Comparison of ENCODE assay signal across 22 mouse cellular contexts in the genomic region with DNA sequence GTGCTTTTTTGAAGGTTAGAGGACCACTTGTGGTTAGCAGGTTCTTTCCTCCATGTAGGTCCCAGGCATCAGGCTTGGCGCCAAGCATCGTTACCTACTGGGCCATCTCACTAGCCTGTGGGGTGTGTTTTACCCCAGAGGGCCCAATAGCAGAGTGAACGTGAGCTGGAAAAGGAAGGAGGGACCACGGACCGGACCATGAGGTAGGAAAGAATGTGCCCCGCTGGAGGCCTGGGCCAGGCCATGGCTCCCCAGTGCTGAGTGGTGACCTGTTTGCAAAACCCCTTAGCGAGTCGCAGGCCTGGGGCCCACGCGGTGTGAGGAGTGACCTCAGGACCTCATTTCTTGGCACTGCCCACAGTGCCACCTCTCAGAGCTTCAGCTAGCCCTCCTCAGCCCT. TPM values are rescaled to one million over a fixed set of nuclear protein-coding genes. Genes with fewer than 3 reads are reported as not detected.
DNase-seq lines count a peak whose midpoint lies in the region; ATAC-seq and TF ChIP-seq lines count a peak whose summit lies in the region.
"Had no signal": no experiment of that assay in that cellular context is flagged by ENCODE, and none has a peak within 500 bp of the region (broad histone marks: within the 10 kb centered on the region; RNA-seq: fewer than 3 reads in every experiment).

No protein-coding gene starts in this region.

- no peak for ATAC-seq in kidney, embryonic 14.5 days (ENCODE audit: low FRiP score, low TSS enrichment)
- 0 out of 2 replicates have a peak, but pooled peaks have one; percentile 33 for ATAC-seq in midbrain, embryonic 16.5 days
- no peak for ATAC-seq in midbrain, embryonic 14.5 days (ENCODE audit: low FRiP score, low TSS enrichment)
- ATAC-seq: forebrain, postnatal 0 days had no signal

- H3K4me1 ChIP-seq in kidney, adult 2 months (ENCODE audit: control insufficient read depth, insufficient read depth, low read length): peaks cover 2% of the 10 kb centered on the region; the same call in 1 of the 2 replicates
- peaks cover 6% of the 10 kb centered on the region; the same call in 1 of the 2 replicates for H3K4me1 ChIP-seq in kidney, embryonic 14.5 days (ENCODE audit: control insufficient read depth, insufficient read depth, low read length)
- H3K4me1 ChIP-seq in midbrain, embryonic 16.5 days (ENCODE audit: control insufficient read depth, insufficient read depth, low read length): peaks cover 3% of the 10 kb centered on the region; the same call in 1 of the 2 replicates
- H3K4me1 ChIP-seq in midbrain, embryonic 14.5 days (ENCODE audit: control insufficient read depth, insufficient read depth, low read length): no peaks in the 10 kb centered on the region

- no peak overlapping the region for H3K27ac ChIP-seq in kidney, adult 2 months (ENCODE audit: insufficient read depth, low read depth, low read length)
- no peak overlapping the region for H3K27ac ChIP-seq in kidney, embryonic 14.5 days (ENCODE audit: low read depth, low read length)
- no peak overlapping the region for H3K27ac ChIP-seq in midbrain, embryonic 16.5 days (ENCODE audit: low read length)
- no peak overlapping the region for H3K27ac ChIP-seq in midbrain, embryonic 14.5 days (replicated peaks; ENCODE audit: low read depth, low read length)
- H3K27ac ChIP-seq: embryonic facial prominence, embryonic 12.5 days; heart, embryonic 13.5 days; hindbrain, embryonic 13.5 days; kidney, postnatal 0 days; liver, embryonic 13.5 days had no signal

- H3K36me3 ChIP-seq in kidney, adult 2 months (ENCODE audit: control insufficient read depth, insufficient read depth, low read length): no peaks in the 10 kb centered on the region; the same call in 1 of the 2 replicates
- H3K36me3 ChIP-seq in kidney, embryonic 14.5 days (ENCODE audit: control insufficient read depth, insufficient read depth, low read length): peaks cover 65% of the 10 kb centered on the region
- H3K36me3 ChIP-seq in midbrain, embryonic 16.5 days (ENCODE audit: control insufficient read depth, insufficient read depth, low read length): peaks cover 22% of the 10 kb centered on the region
- peaks cover 49% of the 10 kb centered on the region for H3K36me3 ChIP-seq in midbrain, embryonic 14.5 days (ENCODE audit: control insufficient read depth, insufficient read depth, low read length)

- no peak for TF ChIP-seq CTCF in kidney, adult 2 months (conservative IDR thresholded peaks at IDR 0.05; ENCODE audit: insufficient read depth, insufficient read length, low read depth, low read length)

- no peaks in the 10 kb centered on the region for H3K27me3 ChIP-seq in kidney, adult 2 months (replicated peaks; ENCODE audit: control insufficient read depth, insufficient read depth, low read length)
- H3K27me3 ChIP-seq in kidney, embryonic 14.5 days (ENCODE audit: control insufficient read depth, insufficient read depth, low read length): no peaks in the 10 kb centered on the region
- H3K27me3 ChIP-seq in midbrain, embryonic 16.5 days (ENCODE audit: control insufficient read depth, insufficient read depth, low read depth, low read length): no peaks in the 10 kb centered on the region
- no peaks in the 10 kb centered on the region for H3K27me3 ChIP-seq in midbrain, embryonic 14.5 days (ENCODE audit: control insufficient read depth, insufficient read depth, low read length)
- H3K27me3 ChIP-seq: embryonic facial prominence, embryonic 12.5 days; heart, embryonic 13.5 days; hindbrain, embryonic 13.5 days; liver, embryonic 13.5 days had no signal

- 79% methylated on average over 10 of the region's 10 CpGs for WGBS in kidney, adult 2 months
- 92% methylated on average over 10 of the region's 10 CpGs for WGBS in kidney, embryonic 14.5 days
- WGBS in midbrain, embryonic 16.5 days: 93% methylated on average over 10 of the region's 10 CpGs
- 89% methylated on average over 10 of the region's 10 CpGs for WGBS in midbrain, embryonic 14.5 days

- H3K9ac ChIP-seq in kidney, embryonic 14.5 days (ENCODE audit: low read depth, low read length): no peak overlapping the region
- no peak overlapping the region for H3K9ac ChIP-seq in midbrain, embryonic 16.5 days (ENCODE audit: low read depth, low read length)
- H3K9ac ChIP-seq in midbrain, embryonic 14.5 days (replicated peaks; ENCODE audit: low read length): no peak overlapping the region
- H3K9ac ChIP-seq: embryonic facial prominence, embryonic 12.5 days; forebrain, postnatal 0 days; heart, embryonic 13.5 days; hindbrain, embryonic 13.5 days; liver, embryonic 13.5 days had no signal

- H3K4me2 ChIP-seq in kidney, embryonic 14.5 days (replicated peaks; ENCODE audit: low read depth, low read length): no peak overlapping the region
- no peak overlapping the region for H3K4me2 ChIP-seq in midbrain, embryonic 16.5 days (ENCODE audit: low read length)
- H3K4me2 ChIP-seq in midbrain, embryonic 14.5 days (ENCODE audit: low read length): no peak overlapping the region
- H3K4me2 ChIP-seq: embryonic facial prominence, embryonic 12.5 days; heart, embryonic 13.5 days; hindbrain, embryonic 13.5 days; liver, embryonic 13.5 days had no signal

- no peak overlapping the region for H3K4me3 ChIP-seq in kidney, adult 2 months (ENCODE audit: insufficient read depth, low read depth, low read length)
- H3K4me3 ChIP-seq in kidney, embryonic 14.5 days (ENCODE audit: low read length): no peak overlapping the region
- H3K4me3 ChIP-seq in midbrain, embryonic 16.5 days (ENCODE audit: low read depth, low read length): no peak overlapping the region
- no peak overlapping the region for H3K4me3 ChIP-seq in midbrain, embryonic 14.5 days (replicated peaks; ENCODE audit: low read depth, low read length)
- H3K4me3 ChIP-seq: embryonic facial prominence, embryonic 12.5 days; heart, embryonic 13.5 days; hindbrain, embryonic 13.5 days; liver, embryonic 13.5 days had no signal

- TF ChIP-seq POLR2A in kidney, adult 2 months (IDR thresholded peaks at IDR 0.05; ENCODE audit: low read depth, low read length): no peak

- DNase-seq in cerebellum, adult 9-11 months: peak; percentile 38
- DNase-seq in cerebellum, postnatal 4 days (ENCODE audit: low spot score in 2 of 2): no peak
- DNase-seq in kidney, adult 2 months: peak; percentile 63
- DNase-seq in midbrain, embryonic 14.5 days: no peak
- no peak for DNase-seq in adrenal gland, adult 18-20 months (ENCODE audit: low spot score in 2 of 2)
- DNase-seq: adrenal gland, postnatal 36 days; cerebellum, adult 9-10 months; forebrain, postnatal 0 days; gastrocnemius, postnatal 14 days; heart, adult 18-20 months; heart, postnatal 36 days; liver, embryonic 13.5 days; lung, adult 2 months; retina, postnatal 1 day; right cerebral cortex, postnatal 25 days; spleen, adult 18-20 months had no signal

- no peaks in the 10 kb centered on the region for H3K9me3 ChIP-seq in kidney, embryonic 14.5 days (ENCODE audit: control insufficient read depth, low read length)
- H3K9me3 ChIP-seq in midbrain, embryonic 16.5 days (replicated peaks; ENCODE audit: control insufficient read depth, low read length, poor library complexity, severe bottlenecking): no peaks in the 10 kb centered on the region
- H3K9me3 ChIP-seq in midbrain, embryonic 14.5 days (ENCODE audit: control insufficient read depth, low read length): no peaks in the 10 kb centered on the region
- H3K9me3 ChIP-seq: embryonic facial prominence, embryonic 12.5 days; heart, embryonic 13.5 days; hindbrain, embryonic 13.5 days; liver, embryonic 13.5 days had no signal

RNA-seq across cellular contexts. Expression of a gene that starts 28.9 kb away (rescaled TPM):
- polyA plus RNA-seq in kidney, adult 2 months (2012; rRNA removed): 31.7 and 33.0 TPM in 2 replicates
- polyA plus RNA-seq in kidney, embryonic 14.5 days (2014; fragmentation: Nextera tagmentation; extraction: Ambion mirVana): 52.3 and 94.7 TPM in 2 replicates
- polyA plus RNA-seq in midbrain, embryonic 16.5 days (2015; fragmentation: Nextera tagmentation; extraction: Ambion mirVana): 84.5 and 89.8 TPM in 2 replicates
- polyA plus RNA-seq in midbrain, embryonic 14.5 days (2014; fragmentation: Nextera tagmentation; extraction: Ambion mirVana): 57.9 and 68.7 TPM in 2 replicates
- 100 to 1,000 TPM in 1 of 2 experiments, 10 to 100 TPM in 1; 63.1 to 122 TPM for total RNA-seq in adrenal gland, adult 18-20 months (2021)

Comparison
In these comparisons a context has a peak if more than half of its experiments do, and no peak if none do; other contexts are left out.
1. DNase-seq: peak in cerebellum, adult 9-11 months (single experiment) and kidney, adult 2 months (single experiment); none in cerebellum, postnatal 4 days (0 of 2), midbrain, embryonic 14.5 days (single experiment) and adrenal gland, adult 18-20 months (0 of 2).